Mouse (Mus musculus) spleen, adult 10 weeks (tissue): ENCODE results near the gene Prl8a1. TPM values are rescaled to one million over a fixed set of nuclear protein-coding genes. Genes with fewer than 3 reads are reported as not detected.

Experiments used
- polyA plus RNA-seq: library from polyadenylated mRNA; stranded (reverse); fragments of 350-450 nt; fragmentation: Illumina TruSeq; extraction: RNeasy Lipid Tissue Mini Kit (QIAGEN cat#74804); gene quantifications from one replicate; pipeline ENCODE4 v1.2.3, GENCODE M21; 2015; ENCODE audit warnings: low replicate concordance; ENCODE audit not compliant: insufficient read depth

Gene Prl8a1
- polyA plus RNA-seq, result not detected

GRCm38 (mm10) chr13:27582071-27582470 is at the start of gene Prl8a1:
TSS of gene Prl8a1 (minus strand) at chr13:27582171.

GRCm38 (mm10) chr13:27610482-27610881 is 28.5 kb upstream of the Prl8a1 start, which contains the start of gene Prl7b1:
TSS of gene Prl7b1 (minus strand) at chr13:27610582.

DNA sequence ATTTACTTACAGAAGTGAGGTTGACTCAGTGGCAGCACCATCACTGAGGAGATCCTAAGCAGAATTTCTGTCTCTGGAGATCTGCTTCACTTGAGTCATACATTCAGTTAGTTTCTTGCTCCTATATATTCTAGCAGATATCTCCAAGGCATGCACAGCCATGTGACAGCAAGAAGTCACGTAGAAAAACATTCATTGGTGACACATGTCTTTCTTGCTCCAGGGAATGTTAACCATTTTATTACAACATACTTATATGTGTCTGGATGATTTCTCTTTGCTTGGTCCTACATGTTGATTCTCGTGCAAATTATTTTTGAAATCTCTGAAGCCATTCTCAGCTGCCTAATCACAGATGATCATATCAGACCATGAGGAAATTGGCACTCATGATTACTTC is 17.5 kb downstream of the Prl8a1 start, which contains the start of gene Prl8a9:
Gene Prl8a9 (minus strand): TSS at position 101 of the 400 bp plus-strand sequence.

Other genes starting within 250 kb of the Prl8a1 start
- not detected for gene Prl8a2, start 236.5 kb downstream of the Prl8a1 start, polyA plus RNA-seq
- gene Prl2b1, start 191.3 kb downstream of the Prl8a1 start, polyA plus RNA-seq, result not detected
- not detected for gene Prl8a6, start 143.5 kb downstream of the Prl8a1 start, polyA plus RNA-seq
- gene Prl8a8, start 69.0 kb downstream of the Prl8a1 start, polyA plus RNA-seq, result not detected
- not detected for gene Prl8a9, start 17.6 kb downstream of the Prl8a1 start, polyA plus RNA-seq
- gene Prl7b1, start 28.4 kb upstream of the Prl8a1 start, polyA plus RNA-seq, result not detected
- not detected for gene Prl7a1, start 60.3 kb upstream of the Prl8a1 start, polyA plus RNA-seq
- gene Prl7a2, start 85.9 kb upstream of the Prl8a1 start, polyA plus RNA-seq, result not detected
- not detected for gene Prl7d1, start 134.6 kb upstream of the Prl8a1 start, polyA plus RNA-seq
- not detected for gene Prl7c1, start 198.6 kb upstream of the Prl8a1 start, polyA plus RNA-seq
- not detected for gene Prl2a1, start 219.5 kb upstream of the Prl8a1 start, polyA plus RNA-seq